Mouse (Mus musculus) T-helper 1 cell (primary cell): Measurements from ENCODE around the gene Gpr61.

Experiments
- in situ Hi-C: fragments of 300-600 bp; cut with MboI, MseI; formaldehyde crosslinking; loops from one replicate; pipeline ENCODE4 v1.15.1; 2025; ENCODE audit warnings: high pct_unique_total_duplicates

Gpr61 gene

GRCm38 (mm10) chr3:108178756-108179715, 24.4 kb upstream of the Gpr61 start:
- in situ Hi-C loops: no loop called here

DNA sequence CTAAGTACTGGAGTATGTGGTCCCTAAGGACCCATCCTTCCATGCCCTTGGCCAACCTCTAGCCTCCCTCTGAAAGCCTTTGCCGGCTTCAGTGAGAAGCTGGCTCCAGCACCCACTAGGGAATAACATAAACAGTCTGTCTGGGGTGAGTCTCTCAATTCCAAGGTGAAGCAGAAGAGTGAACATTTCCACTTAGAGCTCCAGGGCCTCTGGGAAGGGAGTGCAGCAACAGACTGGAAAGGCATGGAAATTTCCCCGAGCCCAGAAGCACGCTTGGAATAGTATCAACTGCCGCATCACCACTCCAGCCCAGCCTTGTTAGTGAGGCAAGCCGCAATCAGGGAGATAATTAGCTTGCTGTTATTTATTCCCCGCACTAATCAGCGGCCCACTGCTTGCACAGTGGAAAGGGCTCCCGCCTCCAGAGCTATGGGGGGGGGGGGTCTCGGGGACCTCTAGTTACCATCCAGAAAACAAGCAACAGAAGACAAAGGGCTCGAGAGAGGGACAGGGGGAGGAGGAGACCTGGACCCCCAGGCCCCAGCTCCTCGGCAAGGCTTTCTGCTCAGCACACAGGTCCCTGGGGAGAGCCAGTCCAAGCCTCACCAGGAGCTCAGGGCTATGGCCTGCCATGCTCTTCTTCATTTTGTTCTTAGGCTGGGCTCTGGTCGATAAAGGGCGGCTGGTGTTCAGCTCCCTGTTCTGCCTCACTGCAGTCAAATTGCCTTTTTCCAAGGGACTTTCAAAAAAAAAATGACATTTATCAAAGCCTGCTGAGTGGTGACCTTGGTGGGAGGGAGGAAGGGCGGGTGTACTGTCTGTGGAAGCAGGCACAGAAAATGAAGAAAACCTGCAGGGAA, 20.2 kb upstream of the Gpr61 start:
- in situ Hi-C loops: no loop called here

- in situ Hi-C loops: loop anchor here (5.0 kb wide), 1 partner anchor 203 kb away; no protein-coding TSS in a partner anchor
These were observed 14.5 kb upstream of the Gpr61 start for GRCm38 (mm10) chr3:108169199-108169598.

- in situ Hi-C loops: loop anchor here (5.0 kb wide), 1 partner anchor 205 kb away; no protein-coding TSS in a partner anchor
These were observed 12.8 kb upstream of the Gpr61 start for GRCm38 (mm10) chr3:108167499-108167898.

- in situ Hi-C loops: loop anchor here (5.0 kb wide), 1 partner anchor 206 kb away; no protein-coding TSS in a partner anchor
These were observed 12.0 kb upstream of the Gpr61 start for GRCm38 (mm10) chr3:108166486-108167211.

DNA sequence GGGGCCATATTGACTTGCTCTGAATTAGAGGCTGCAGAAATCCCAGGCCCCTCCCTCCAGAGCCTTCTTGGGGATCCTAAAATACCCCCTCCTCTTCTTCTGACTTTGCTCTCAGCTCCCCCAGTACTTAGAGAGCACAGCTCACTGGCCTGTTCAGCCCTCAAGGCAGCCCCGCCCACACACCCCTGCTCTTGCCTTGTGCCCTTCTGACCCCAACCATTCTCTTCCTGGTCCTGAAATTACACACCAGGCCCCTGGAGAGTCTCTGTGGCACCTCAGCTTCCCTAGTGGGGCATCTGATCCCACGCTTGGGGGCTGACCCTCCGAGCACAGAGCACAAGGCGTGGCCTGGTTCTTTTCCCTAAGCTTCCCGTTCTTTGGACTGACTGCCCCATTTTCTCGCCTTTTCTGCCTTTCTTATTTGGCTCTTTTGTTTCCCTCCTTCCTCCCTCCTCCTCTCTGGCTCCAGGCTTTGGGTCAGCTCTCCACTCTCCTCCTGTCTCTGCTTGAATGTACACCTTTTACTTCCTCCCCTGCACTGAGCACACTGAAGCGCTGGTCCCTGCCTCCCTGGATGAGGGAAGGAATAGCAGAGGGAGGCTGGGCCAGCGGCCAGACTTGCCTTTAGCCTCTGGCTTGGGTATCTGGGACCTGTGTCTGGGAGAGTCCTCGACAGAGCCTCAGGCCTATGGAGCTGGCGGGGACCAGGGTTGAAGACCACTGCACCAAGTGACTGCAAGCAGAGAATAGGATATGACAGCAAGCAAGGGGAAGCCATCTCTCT, 11.0 kb upstream of the Gpr61 start:
- in situ Hi-C loops: loop anchor here (5.0 kb wide), 1 partner anchor 207 kb away; no protein-coding TSS in a partner anchor

DNA sequence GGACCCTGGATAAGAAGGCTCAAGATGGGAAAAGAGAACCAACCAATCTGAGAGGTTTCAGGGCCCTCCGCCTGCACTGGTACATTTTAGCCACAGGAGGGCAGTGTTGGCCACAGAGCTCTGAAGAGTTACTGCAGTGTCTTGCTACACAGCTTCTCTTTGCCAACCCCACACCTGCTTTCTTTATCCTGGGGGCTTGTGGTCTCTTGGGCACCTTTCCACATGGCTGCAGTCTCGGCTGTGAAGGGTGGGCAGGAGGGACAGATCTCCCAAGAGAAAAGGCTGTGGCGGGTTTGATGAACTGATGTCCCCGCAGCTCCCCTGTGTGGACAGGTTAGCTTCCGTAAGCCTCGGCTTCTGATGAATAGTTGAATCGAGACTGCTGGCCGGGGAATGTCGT, 10.1 kb upstream of the Gpr61 start:
- in situ Hi-C loops: loop anchor here (5.0 kb wide), 1 partner anchor 207 kb away; no protein-coding TSS in a partner anchor

- in situ Hi-C loops: no loop called here
These were observed 9.4 kb upstream of the Gpr61 start for GRCm38 (mm10) chr3:108164091-108164490.

DNA sequence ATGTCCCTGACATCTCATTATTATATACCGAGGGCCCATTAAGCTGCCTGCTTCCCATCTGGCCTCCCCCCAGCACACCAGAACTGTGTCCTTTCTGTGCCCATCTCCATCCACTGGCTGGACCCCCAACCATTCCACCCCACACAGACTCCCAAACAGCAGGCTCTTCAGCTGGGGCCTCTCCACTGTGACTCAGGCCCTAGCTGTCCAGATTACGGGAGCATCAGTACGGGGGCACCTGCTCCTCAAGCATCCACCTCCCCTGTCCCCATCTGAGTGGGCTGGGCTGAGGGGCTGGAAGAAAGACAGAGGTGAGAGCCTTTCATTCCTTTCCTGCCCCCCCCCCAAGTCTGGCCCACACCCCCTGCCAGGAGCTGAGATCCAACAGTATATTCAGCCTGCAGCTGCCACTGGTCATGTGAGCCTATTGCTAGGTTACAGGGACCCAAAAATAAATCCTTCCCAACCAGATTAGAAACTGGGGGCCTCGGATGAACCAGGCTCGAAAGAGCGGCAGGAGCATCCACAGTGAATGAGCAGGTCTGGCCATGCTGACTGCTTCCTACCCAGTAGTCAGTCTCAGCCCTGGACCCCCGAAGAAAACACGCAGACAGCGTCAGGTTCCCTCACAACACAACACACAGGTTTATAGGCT, 3.8 kb upstream of the Gpr61 start:
- in situ Hi-C loops: no loop called here

DNA sequence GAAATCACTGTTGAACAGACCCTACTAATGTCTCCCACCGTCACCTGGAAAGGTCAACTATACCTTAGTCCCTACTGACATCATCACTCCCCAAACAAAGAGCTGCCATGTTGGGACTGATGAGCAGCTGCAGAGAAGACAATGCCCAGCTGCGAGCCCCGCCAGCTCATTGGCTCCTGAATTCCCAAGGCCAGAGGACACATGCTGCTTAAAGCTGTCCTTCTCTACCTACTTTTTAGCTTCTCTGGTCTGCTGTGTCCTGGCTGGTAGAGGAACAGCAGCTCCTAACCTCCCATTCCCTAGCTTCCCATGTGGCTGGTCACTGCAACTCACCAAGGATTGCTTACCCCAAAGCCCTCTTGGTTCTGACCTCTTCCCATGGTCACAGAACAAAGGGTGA, 2.4 kb downstream of the Gpr61 start:
- in situ Hi-C loops: loop anchor here (5.0 kb wide), 1 partner anchor 70 kb away; no protein-coding TSS in a partner anchor

GRCm38 (mm10) chr3:108147386-108148235, 7.1 kb downstream of the Gpr61 start:
- in situ Hi-C loops: no loop called here

- in situ Hi-C loops: no loop called here
These were observed 8.0 kb downstream of the Gpr61 start for GRCm38 (mm10) chr3:108146671-108147070.

DNA sequence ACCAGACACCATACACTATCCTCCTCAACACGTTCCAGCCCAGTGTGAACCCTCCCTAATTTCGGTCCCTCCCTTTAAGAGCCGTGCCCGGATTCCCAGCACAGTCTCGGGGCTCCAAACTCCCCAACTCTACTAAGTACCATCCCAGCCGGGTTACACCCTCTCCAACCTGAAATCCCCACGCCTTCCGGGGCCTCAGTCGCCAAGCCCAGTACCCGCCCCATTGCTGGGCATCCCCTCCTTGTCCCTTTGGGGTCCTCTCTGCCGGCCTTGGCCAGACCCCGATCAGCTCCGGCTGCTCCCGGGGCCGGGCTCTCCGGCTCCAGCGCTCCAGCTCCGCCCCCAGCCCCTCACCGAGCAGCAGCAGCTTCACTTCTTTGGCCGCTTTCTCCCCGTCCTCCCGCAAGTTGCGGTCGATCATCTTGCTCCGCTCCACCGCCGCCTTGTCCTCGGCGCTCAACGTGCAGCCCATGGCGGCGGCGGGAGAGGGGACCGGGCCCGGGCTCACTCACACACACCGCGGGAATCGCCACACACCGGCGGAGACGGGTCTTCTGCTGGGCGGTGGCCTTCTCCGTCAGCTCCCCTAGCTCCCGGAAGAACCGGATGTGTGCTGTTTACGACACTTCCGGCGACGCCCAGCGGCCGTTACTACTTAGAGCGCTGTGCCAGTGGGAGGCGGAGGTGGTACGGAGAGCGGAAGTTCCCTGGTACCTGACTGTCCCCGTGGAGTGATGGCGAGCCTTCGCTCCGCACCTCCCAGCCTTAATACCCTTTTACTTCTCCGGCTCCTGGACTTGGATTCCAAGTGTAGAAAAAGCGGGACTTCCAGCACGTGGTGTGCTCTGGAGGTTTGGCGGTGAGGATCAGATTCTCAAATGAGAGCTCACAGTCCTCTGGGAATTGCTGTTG, 8.9 kb downstream of the Gpr61 start, which contains the start of gene Gnai3:
Gene Gnai3 (minus strand): TSS at position 613 of the 912 bp plus-strand sequence.
- in situ Hi-C loops: no loop called here

DNA sequence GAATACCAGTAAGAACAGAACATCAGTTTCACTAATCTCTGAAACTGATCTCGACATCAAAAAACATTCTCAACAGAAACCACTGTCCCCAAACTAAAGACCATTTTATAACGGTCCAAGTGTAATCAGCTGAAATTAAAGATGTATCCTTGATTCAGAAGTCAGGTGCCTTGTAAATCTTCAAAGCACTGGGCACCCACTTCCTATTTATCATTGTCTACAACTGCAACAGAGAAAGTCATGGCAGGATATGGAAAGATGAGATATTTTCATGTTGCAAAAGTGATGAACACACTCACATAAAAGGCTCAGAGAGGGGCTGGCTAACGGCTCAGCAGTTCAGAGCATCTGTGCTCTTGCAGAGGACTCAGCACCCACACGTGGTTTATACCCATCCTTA, 13.9 kb downstream of the Gpr61 start:
- in situ Hi-C loops: no loop called here

DNA sequence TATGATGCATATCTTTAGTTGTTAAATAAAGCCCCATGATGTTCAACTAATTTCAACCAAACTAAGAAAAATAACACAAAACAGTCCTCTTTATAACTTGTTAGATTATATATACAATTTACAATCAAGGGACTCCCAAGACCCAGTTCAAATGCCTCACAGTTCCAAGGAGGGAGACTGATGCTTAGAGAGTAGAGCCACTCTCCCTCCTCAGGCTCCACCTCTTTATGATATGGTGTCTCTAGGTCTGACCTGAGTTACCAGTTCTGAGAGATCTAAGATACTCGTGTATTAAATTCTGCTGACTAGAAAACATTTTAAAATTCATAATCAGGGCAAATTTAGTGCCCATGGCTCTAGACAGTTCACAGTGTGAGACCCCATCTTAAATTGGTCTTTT, 15.6 kb downstream of the Gpr61 start:
- in situ Hi-C loops: no loop called here

DNA sequence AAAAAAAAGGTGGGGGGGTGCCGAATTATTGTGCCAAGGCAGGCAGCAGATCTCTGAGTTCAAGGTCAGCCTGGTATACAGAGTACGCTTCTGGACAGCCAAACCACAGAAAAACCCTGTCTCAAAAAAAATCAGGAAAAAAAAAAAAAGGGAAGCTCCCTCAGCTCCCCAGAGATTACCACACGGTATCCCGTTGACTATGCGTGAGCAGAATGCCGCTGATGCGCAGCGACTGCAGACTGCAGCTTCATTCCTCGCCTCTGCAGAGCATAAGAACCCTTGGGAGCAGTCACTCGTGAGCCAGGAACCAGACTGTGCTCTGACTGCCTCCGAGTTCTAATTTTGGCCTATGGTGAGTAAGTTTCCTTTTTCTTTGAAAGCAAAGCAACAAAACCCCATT, 20.0 kb downstream of the Gpr61 start:
- in situ Hi-C loops: no loop called here

GRCm38 (mm10) chr3:108132484-108132883, 22.2 kb downstream of the Gpr61 start:
- in situ Hi-C loops: no loop called here

DNA sequence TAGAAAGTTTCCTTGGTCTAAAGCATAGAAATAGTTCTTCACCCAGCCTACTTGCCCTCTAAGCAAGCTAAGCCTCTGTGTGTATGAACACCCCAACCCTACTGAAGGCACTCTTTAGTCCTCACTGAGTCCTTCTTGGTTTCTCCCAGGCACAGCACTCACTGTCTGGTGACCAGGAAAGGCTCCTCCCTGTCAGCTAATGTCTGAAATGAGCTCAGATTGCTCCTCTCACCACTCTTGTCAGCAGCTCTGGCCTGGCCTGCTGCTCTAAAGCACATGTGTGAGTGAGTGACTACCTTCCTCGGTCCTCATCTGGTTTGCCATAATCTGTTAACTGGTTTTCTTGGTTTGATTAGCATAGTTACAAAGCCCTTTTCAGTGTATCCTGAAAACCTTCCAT, 22.9 kb downstream of the Gpr61 start:
- in situ Hi-C loops: no loop called here
